Mouse (Mus musculus): ENCODE results near the gene Atg4b. TPM values are rescaled to one million over a fixed set of nuclear protein-coding genes. Genes with fewer than 3 reads are reported as not detected.

Gene Atg4b
- polyA plus RNA-seq, 1 experiment from 2014 or later = 75.2 TPM

Other genes with a start within 250 kb of the Atg4b start
- 6.1 and 6.3 TPM in 2 replicates for gene Farp2, start 239.4 kb upstream of the Atg4b start, polyA plus RNA-seq (2015; fragmentation: Nextera tagmentation; extraction: Ambion mirVana)
- 173 and 177 TPM in 2 replicates for gene Stk25, start 92.8 kb upstream of the Atg4b start, polyA plus RNA-seq (2015; fragmentation: Nextera tagmentation; extraction: Ambion mirVana)
- 87.3 and 89.9 TPM in 2 replicates for gene Bok, start 65.8 kb upstream of the Atg4b start, polyA plus RNA-seq (2015; fragmentation: Nextera tagmentation; extraction: Ambion mirVana)
- gene Thap4, start 3.4 kb downstream of the Atg4b start, polyA plus RNA-seq (2015; fragmentation: Nextera tagmentation; extraction: Ambion mirVana) = 46.6 and 50.9 TPM in 2 replicates
- 258 and 260 TPM in 2 replicates for gene Dtymk, start 50.4 kb downstream of the Atg4b start, polyA plus RNA-seq (2015; fragmentation: Nextera tagmentation; extraction: Ambion mirVana)
- gene Ing5, start 52.5 kb downstream of the Atg4b start, polyA plus RNA-seq (2015; fragmentation: Nextera tagmentation; extraction: Ambion mirVana) = 20.6 and 22.3 TPM in 2 replicates
- 12.5 and 14.9 TPM in 2 replicates for gene D2hgdh, start 73.4 kb downstream of the Atg4b start, polyA plus RNA-seq (2015; fragmentation: Nextera tagmentation; extraction: Ambion mirVana)
- 0.06 and 0.15 TPM in 2 replicates for gene Gal3st2, start 109.8 kb downstream of the Atg4b start, polyA plus RNA-seq (2015; fragmentation: Nextera tagmentation; extraction: Ambion mirVana)
- 0.10 TPM in 1 of 2 replicates, not detected in the other for gene Gal3st2b, start 166.8 kb downstream of the Atg4b start, polyA plus RNA-seq (2015; fragmentation: Nextera tagmentation; extraction: Ambion mirVana)
- gene Gal3st2c, start 239.0 kb downstream of the Atg4b start, polyA plus RNA-seq (2015; fragmentation: Nextera tagmentation; extraction: Ambion mirVana) = not detected in 2 replicates